Mouse (Mus musculus): ENCODE results near the gene Ankrd6.

Ankrd6 gene

DNA sequence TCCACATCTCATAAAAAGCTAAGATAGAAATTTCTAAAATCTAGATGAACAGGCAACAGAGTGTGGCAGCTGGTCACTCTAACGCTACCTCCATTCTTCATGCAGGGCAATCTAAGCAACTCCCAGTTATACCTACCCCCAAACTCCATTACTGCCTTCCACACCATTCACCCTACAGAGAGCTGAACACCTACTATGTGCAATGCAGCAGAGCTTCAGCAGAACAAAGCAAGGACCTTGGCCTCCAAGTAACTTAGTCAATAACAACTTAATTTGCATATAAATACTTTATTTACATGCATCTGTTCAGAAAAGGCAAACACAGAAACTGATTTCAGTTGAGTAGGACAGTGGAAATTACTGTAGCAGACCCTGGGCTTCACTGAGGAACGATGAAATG lies 44.7 kb downstream of the Ankrd6 start:
- no peak for DNase-seq (ENCODE audit: low spot score in 2 of 2)

DNA sequence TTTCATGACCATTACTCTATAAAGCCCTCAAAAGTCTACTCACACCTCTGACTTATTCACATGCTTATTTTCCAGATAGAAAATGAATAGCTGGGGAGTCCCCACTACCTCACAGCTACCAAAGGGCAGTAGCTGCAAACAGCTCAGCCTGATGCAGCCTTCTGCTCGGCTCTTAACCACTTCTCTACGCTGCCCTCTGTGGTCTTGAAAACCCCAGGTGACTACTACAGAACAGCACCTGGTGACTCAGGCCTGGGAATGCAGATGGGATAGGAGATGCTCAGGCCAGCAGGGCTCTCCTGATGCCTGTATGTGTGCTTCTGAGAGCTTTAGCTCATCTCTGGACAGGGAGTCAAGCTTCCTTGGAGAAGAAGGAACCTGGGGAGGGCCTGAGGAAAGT lies 45.3 kb downstream of the Ankrd6 start:
- no peak for DNase-seq (ENCODE audit: low spot score in 2 of 2)

DNA sequence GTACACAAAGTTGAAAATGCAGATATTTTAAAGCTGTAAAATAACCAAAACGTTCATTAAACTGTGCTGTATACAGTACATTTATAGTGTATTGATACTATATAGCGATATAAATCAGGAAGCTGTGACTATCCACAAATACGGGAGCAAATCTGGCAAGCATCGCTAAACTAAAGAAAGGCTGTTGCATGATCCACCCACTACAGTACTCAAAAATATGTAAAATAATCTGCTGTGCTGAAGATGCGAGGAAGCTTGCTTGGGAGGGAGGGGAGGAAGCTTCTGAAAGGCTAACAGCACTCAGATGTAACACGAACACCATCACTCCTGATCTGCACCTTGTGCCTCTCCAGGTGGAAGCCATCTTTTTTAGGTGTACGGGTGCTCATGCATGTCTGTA lies 46.8 kb downstream of the Ankrd6 start:
- DNase-seq (ENCODE audit: low spot score in 2 of 2), result no peak

DNA sequence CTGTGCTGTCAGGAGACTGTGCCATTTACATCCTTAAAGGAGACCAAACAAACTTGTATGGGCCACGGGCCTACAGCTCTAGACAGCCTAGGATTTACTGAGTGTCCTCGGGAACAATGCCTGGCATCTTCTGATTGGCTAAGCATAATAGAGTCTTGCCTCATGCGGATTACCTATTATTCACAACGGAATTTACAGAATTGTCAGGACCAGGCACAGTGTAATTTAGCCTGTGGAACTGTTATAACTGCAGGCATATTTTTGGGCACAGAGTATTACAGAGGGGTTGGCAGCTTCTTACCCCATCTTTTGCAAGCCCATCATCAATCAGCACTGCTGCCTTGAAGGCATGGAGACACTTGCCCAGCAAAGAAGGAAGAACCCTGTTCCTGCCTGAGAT lies 51.6 kb downstream of the Ankrd6 start:
- no peak for DNase-seq (ENCODE audit: low spot score in 2 of 2)

DNA sequence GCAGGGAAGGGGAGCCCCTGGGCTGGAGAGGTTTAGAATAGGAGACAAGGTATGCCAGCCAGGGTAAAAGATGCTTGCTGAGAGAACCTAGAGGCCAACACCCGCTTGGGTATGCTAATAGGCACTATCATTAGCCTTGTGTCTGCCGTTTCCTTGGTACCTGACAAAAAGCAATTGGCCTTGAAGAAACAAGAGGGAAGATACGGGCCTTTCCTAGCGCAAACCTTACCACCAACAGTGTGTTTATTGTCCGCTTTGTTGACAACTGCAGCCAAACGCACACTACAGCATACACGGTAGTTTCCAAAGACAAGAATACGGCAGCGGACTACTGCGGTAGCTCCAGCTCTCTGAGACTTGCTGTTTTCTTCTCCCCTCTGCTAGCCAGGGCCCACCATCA lies 59.3 kb downstream of the Ankrd6 start:
- DNase-seq (ENCODE audit: low spot score in 2 of 2), result no peak

DNA sequence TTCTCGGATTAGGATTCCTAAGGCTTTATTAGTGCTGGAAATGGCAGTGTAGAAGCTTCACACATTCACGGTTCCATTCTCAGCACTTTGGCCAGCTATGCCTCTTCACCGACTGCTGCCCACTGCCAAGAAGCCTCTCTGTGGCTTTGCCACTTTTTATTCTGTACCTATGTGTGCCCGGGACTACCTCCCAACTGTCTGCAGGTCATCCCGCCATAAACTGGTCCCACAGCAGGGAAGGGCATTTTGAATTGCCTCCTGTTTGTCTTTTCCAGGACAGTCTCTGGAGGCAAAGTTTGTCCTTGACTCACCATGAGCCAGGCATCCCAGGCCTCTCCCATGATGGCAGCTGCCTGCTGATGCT lies 59.9 kb downstream of the Ankrd6 start:
- DNase-seq (ENCODE audit: low spot score in 2 of 2), result no peak

DNA sequence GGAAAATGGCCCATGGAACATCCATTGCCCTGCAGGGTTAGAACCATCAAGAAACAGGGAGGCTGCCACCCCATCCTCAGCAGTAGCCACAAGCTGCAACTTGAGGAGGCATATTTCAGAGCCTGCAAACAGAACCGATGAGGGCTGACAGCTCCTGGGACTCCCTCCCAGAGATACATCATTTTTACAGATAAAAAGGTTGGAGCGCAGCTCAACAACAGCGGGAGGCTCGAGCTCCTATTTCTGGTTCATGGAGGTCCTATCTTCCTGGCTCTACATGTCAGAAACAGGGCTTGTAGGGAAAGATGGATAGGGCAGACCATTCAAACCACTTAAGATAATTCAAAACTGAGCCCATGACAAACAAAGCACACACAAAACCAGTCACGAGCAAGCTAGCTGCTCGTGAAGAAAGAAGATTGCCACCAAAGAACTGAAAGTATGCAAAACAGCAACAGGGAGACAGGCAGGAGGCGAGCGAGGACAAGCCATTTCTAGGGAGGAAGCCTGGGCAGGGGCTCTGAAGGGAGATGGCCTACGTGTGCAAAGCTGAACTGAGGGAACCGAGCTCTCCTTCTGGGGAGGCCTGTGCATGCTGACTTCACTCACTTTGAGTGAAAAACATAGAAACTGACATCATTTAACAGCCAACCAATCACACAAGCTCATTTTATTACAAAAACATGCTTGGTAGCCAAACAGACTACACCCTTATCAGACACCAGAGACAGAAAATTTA lies 60.5 kb downstream of the Ankrd6 start:
- no peak for DNase-seq (ENCODE audit: low spot score in 2 of 2)

DNA sequence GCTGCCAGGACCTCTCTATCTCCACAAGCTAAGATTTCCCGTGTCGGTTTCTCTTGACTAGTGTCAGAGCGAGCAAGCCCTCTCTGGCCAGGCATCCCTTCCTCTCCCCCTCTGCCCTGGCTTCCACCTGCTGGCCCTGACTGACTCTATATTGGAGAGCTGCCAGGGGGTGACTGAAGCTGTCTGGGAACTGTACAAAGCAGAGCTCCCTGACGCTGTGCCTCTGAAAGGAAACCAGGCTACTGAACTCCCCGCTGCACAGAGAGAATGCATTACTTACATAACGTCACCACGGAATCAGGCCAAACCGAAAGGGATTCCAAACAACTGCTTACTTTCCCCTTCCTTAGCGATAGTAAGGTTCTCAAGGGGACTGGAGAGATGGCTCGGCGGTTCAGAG lies 61.4 kb downstream of the Ankrd6 start:
- peak in 1 of 2 experiments; percentile 38 for DNase-seq (ENCODE audit: low spot score in 2 of 2)

DNA sequence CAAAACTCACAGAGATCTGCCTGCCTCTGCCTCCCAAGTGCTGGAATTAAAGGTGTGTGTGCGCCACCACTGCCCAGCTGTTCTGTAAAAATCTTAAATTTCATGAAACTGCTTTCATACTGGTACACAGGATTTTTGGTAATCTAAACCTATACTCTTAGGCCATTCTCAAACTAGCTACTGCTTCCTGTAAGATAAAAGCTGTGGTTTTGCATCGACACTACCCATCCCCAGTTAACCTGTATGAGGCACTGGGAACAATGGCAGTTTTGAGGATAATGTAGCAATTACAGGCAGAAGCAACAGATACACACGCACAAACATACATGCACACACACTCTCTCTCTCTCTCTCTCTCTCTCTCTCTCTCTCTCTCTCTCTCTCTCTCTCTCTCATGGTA lies 64.2 kb downstream of the Ankrd6 start:
- DNase-seq (ENCODE audit: low spot score in 2 of 2), result no peak

DNA sequence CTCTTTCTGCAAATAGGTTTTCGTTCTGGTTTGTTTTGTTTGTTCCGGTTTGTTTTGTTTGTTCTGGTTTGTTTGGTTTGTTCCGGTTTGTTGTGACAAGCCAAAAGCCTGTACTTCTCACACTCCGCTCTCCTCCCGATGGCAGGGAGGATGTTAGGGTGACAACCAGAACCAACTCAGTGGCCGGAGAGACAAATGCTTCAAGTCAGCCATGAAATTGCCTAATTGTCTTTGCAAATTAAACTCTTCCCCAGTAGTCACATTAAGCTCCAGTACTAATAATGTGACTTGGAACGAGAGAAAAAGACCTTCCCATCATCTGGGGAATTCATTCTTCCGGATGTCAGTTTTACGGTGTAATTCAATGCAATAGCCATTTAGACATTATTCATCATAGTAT lies 66.0 kb downstream of the Ankrd6 start:
- no peak for DNase-seq (ENCODE audit: low spot score in 2 of 2)

DNA sequence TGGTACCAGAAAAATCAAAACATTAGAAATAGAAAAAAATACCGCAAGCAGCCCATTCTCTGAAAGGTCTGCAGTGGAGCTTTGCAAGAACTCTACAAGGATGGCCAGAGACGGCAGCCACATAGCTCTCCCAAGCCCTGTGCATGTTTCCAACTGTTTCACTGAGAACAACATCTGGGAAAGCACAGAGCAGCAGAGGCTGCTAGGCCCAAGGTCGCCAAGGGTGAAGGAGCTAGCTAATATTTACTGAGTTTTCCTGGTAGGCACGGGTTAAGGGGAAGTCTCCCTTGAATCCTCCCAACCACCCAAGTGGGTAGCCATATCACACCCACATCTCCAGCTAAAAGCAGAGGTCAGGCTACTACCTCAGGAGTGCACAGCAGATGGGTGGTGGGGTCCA lies 69.6 kb downstream of the Ankrd6 start:
- DNase-seq (ENCODE audit: low spot score in 2 of 2), result no peak

DNA sequence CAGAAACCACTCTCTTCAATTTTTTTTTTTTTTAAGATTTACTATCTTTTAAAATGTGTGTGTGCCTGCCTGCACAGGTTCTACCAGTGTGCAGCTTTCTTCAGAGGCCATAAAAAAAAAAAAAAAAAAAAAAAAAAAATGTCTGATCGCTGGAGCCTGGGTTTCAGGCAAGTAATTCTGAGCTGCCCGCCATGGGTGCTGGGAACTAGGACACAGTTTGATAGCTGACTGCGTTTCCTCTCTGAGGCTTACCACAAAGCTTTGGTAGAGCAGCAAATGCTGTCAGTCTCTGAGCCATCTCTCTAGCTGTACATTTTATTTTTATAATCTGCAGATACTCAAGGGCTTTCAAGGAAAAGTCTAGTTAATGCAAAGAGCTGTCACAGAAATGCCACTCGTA lies 76.0 kb downstream of the Ankrd6 start:
- no peak for DNase-seq (ENCODE audit: low spot score in 2 of 2)

DNA sequence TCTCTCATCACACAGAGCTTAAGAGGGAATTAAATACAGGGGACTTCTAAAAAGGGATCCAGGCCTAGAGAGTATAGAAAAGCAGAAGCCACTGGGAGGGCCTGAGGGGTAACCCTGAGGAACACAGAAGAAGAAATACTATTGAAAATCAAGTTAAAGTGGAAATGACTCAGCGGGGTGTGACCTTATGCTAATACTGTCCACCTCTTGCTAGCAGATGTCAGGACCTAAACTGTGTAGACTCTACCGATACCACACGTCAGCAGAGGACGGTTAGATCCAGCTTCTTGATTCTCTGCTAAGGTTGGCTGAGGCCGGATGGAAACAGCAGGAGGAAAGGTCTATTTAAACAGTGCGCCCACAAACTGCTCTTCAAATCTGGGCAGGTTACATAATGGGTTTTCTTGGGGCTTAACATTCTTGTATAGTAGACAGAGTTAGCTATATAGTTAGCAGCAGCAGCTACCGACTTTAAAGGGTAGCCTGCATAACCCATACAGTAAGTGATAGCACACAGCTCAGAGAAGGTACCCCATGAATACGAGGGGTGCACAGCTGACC lies 78.4 kb downstream of the Ankrd6 start:
- no peak for DNase-seq (ENCODE audit: low spot score in 2 of 2)

DNA sequence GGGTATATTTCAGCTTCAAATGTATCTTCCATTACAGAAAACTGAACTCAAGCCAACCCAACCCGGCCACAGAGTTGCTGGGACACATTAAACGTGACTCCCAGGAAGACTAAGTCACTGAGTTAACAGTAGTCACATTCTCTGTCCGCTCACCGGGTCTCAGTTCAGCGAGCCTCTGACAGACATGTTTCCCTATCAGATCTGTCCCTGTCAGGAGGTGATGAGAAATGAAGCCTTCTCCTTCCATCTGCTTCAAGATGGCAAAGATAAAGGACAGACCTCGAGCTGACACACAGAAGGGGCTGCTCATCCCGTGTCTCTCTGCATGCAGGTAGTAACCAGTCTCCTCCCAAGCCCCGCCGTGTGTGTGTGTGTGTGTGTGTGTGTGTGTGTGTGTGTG lies 81.3 kb downstream of the Ankrd6 start:
- DNase-seq (ENCODE audit: low spot score in 2 of 2), result no peak

DNA sequence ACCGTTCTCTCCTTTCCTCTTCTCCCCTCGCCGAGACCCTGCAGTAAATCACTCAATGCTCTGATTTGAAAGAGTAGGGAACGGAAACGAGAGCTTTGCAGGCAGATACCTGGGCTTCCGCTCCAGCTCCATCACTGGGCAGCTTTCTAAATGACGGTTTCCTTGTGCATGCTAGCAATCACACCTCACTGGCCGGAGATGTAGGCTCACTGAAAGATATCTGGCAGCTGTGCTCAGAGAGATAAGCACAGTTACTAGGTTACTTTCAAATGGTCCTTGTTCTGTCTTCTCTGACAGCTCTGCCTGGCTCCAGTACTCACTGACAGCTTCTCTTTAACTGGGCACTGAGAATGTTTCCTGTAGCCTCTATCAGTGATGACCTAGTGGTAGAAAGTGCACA lies 81.8 kb downstream of the Ankrd6 start:
- no peak for DNase-seq (ENCODE audit: low spot score in 2 of 2)

DNA sequence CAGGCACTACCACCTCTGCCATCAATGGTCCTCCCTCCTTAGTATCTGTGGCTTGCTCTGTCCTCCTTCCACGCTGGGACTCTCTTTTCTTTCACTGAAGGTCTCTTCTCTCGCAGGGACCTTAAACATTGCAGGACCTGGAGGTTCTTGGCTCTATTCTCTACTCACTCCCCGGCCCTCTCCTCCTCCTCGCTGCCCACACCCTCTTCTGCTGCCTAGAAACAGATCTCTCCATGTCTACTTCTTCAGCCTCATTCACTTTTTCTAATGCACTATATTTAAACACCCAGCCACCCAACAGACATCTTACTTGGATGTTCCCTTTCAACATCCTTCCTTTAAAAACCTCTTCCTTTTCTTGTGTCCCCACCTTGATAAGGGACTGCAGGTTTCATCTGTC lies 82.2 kb downstream of the Ankrd6 start:
- DNase-seq (ENCODE audit: low spot score in 2 of 2), result no peak

DNA sequence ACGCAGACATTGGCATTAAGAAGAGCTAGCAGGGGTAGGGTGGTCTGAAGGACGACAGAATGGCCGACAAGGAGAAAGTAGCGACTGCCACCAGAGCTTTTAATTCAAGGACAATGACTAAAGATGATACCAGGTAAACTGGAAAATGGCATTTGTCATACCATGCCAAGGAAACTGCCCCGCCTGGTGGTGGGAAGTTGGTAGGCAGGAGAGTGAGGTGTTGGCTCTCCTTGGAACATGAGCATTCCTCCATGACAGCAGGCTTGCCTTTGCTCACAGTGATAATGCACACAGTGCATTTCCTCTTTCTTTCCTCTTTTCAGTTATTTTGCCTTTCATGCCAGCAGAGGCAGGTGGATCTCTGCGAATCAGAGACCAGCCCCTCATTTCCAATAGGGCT lies 83.2 kb downstream of the Ankrd6 start:
- no peak for DNase-seq (ENCODE audit: low spot score in 2 of 2)

DNA sequence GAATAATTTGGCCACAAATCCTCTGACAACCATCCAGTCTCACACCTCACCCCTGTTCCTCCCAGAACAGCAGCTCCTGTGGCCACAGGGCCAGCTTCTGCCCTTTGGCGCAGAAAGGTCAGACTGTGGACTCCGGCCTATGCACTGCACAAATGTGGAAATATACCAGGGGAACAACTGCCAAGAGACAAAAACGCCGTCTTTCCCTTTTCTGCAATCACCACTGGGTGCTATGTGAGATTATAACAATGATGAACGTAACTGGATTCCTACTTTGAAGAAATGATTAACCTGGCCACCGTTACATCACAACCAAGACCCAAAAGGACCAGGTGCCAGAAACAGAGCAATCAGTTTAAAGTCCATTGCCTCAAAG lies 85.8 kb downstream of the Ankrd6 start:
- DNase-seq (ENCODE audit: low spot score in 2 of 2), result no peak

DNA sequence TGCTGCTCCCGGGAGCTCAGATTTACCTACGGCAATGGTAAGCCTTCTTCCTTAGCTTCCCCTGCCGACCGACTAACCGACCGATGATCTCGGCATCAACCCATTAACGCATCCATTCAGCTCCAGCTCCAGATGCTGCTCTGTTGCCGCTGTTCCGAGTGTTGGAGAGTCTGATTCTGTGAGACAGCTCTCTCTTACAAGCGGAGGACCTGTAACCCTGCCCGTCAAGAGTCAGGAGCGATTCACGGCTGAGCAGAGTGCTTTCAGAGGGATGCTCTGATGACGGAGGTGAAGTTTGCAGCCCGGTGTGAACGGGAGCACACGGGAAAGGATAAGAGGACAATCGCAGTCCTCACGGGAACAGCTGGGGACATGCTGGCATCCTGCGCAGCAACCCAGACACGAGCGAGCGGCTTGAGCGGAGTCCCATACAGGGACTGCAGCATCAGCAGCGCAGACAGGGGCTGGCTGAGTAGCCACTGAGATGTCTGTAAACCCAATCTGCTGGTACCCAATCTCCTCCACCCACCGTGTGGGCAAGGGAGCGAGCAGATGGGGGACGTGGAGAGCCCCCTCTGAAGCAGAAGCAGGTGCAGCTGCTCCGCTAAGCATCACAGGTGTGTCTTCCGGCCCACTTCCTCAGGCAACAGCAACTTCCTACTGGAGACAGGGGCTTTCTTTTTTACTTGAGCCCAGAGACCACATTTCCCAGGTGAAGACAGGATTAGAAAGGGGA lies 86.3 kb downstream of the Ankrd6 start:
- no peak for DNase-seq (ENCODE audit: low spot score in 2 of 2)

DNA sequence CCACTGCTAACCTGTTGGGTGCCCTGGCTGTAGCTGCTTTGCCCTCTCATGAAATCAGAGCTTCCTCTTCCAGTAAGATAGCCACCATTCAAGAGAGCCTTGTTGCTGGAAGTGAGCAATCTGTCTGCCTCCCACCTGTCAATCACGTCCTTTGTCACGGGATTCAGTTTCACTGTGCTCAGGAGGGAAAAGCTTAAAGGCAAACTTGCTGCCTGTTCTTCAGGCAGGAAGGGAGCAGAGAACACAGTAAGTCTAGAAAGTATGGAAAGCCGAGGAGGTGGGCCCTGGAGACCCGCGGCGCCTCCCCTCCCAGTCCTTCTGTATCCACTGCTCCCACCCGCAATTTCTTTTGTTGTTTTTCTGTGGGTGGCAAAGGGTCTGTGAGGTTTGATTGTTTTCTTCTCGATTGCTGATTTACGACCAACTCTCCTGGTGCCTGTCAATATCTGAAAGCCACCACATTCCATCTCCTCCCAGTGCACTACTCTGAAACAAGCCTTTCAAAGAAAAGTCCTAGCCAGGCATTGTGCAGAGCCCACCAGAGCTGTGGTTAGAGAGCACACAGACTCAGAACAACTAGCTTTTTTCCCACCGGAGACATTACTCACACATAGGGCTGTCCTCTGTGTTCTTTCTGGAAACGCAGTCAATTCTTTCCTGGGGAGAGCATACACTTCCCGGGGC lies 87.1 kb downstream of the Ankrd6 start:
- DNase-seq (ENCODE audit: low spot score in 2 of 2), result no peak

DNA sequence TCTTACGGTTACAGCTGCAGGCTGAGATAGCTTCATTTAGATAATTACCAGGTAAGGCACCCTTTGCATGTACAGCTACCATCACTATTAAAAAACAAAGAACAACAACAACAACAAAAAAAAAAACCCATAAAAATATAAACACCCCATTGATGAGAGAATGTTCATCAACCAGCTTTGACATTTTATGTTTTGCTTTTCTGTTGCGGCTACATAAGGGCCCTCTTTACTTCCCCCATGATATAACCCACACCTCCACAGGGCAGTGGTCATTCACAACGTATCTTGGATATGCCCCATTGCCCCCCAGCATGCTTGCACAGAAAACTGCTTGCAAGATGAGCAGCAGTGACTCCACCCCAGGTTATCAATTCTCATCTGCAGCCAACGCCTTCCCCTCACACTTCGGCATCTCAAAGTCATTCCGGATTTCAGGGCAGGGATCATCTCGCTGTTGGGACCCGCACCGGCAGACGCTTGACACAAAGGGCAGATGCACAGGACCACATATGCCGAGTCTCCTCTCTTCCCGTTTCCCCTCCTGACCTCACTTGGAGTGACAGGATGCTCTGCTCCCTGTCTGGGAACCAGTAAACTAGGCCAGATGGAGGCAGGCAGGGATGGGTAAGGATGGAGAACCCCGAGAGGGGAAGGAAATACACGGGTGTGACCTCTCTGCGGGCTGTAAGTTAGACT lies 87.7 kb downstream of the Ankrd6 start:
- no peak for DNase-seq (ENCODE audit: low spot score in 2 of 2)

Measured in frontal cortex, postnatal 14 days (tissue).